Mouse (Mus musculus): ENCODE results near the gene Opa1. TPM values are rescaled to one million over a fixed set of nuclear protein-coding genes. Genes with fewer than 3 reads are reported as not detected.
A peak's percentile ranks its signal among the peaks of the same experiment; 100 is the strongest.

Gene Opa1
- 10 to 100 TPM; 22.9 to 25.0 TPM for polyA plus RNA-seq (2017; shearing (Covaris generic))

DNA sequence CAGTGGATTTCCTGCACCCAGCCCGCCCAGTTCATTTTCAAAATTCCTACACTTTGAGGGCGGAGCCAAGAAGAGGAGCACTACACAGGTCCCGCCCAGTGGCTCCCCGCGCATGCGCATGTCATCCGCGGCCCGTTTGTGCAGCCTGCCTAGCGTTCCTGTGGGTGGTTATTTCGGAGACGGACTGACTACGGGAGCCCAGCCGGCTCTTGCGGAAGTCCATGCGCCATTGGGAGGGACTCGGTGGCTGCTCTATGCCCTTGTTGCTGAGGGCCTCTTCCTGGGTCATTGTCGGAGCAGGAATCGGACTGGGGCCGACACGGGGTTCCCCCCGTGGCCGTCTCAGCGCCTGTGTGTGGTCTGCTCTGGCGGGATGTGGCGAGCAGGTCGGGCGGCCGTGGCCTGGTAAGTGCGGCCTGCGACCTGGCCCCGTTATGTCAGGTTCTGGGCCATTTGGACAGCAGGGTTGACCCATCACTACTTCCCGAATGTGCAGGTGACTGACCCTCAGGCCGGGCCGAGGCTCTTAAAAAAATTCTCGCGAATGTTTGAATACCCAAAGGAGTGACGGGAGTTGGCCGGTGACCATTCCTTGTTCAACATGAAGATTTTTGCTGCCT is at the start of gene Opa1:
Gene Opa1 (plus strand): TSS at position 168 of the 620 bp plus-strand sequence.
- peak; percentile 96 for ATAC-seq

GRCm38 (mm10) chr16:29533641-29534040 is 45.5 kb upstream of the Opa1 start:
- no peak for ATAC-seq

DNA sequence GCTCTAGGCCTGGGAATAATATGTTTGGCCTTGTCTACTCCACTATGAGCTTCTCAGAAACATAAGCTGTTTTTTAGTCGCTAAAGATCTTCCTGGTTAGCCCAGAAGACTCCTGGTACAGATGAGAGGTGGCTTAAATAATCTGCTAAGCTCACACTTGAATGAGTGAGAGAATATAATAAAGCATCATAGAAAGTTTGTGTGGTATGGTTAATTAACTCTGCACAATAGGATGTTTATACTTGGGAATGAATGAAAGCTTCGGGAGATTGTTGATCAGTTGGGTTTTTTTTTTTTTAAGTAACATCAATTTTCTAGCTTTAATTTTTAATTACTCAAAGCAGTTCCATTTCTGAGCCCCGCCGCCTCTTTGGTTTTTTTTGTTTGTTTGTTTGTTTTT is 43.3 kb upstream of the Opa1 start:
- ATAC-seq, result no peak

- ATAC-seq, result no peak
Observed at GRCm38 (mm10) chr16:29536411-29537204, 42.5 kb upstream of the Opa1 start.

GRCm38 (mm10) chr16:29539906-29540305 is 39.2 kb upstream of the Opa1 start:
- no peak for ATAC-seq

DNA sequence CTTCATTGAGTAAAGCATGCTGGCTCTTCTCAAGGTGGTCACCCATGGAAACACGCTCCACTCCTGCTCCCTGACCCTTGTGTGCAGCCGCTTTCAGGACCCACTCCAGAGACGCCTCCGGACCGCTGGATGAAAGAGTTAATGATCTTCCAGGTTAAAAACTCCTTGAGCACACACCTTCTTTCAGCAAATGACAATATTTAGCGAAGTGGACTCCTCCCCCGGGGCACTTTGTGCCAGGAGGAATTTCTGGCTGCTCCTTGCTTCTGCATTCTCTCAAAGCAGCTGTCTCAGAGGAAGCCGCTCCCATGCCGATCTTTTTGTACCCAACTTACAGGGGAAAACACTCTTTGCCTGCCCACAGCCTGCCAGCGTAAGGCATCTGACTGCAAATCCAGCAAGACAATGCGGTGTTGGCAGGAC is 37.9 kb upstream of the Opa1 start:
- no peak for ATAC-seq

GRCm38 (mm10) chr16:29544829-29545228 is 34.3 kb upstream of the Opa1 start, which contains the start of gene Atp13a4:
TSS of gene Atp13a4 (minus strand) at chr16:29544864.
- ATAC-seq, result no peak

GRCm38 (mm10) chr16:29559667-29560066 is 19.5 kb upstream of the Opa1 start:
- no peak for ATAC-seq

GRCm38 (mm10) chr16:29560454-29560853 is 18.7 kb upstream of the Opa1 start:
- ATAC-seq, result no peak

DNA sequence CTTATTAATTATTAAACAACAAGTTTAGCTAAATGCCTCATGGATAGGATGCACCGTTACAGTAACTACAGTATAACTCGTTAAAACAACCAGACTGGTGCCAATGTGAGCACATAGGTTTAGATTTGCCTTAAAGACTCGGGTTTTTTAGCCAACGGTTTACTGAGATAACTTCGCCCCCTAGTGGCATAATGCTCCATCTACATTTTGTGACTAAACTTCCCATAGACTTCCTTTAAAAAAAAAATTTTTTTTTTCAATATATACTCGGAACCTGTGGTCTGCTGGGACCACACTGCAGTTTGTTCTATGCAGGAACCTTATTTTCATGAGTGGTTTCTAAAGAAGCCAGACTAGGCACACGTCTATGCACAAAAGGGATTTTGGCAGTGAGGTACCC is 18.3 kb upstream of the Opa1 start:
- no peak for ATAC-seq

DNA sequence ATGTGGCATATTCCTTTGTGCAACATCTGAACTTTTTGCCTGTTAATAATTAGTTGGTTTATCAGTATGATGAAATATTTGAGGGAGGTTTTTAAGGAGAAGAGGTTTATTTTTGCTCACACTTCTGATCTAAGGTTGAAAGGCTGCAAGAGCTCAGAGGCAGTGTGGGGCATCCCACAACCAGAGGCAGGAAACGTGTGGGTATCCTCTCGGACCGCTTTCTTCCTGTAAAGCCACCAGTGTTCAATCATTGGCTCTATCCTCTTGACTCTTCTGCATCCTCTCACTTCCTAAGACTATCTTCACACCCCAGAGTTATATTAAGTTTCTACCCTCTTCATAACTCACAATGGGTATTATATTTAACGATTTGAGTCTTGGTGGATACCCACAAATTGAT is 5.1 kb upstream of the Opa1 start:
- no peak for ATAC-seq

GRCm38 (mm10) chr16:29575620-29576019 is 3.5 kb upstream of the Opa1 start:
- no peak for ATAC-seq

DNA sequence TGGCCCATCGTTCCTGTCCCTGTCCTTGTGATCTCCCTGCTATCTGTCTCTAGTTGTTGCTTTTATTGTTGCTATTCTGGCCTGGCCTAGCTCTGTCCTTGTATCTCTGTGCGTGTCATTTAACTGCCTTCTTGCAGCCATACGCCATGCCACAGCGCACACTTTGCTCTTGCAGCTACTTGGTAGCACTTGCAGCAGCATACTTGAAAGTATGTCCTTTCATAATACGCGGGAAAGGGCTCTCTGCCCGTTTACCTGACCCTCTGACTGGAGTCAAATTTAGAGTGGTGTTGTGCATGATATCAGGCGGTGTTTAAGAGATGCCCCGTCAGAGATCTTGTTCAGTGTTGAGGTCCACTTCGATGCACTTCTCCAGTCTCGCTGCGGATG is 648 bp downstream of the Opa1 start:
- peak; percentile 15 for ATAC-seq

- no peak for ATAC-seq
Observed at GRCm38 (mm10) chr16:29592171-29592570, 13.0 kb downstream of the Opa1 start.

DNA sequence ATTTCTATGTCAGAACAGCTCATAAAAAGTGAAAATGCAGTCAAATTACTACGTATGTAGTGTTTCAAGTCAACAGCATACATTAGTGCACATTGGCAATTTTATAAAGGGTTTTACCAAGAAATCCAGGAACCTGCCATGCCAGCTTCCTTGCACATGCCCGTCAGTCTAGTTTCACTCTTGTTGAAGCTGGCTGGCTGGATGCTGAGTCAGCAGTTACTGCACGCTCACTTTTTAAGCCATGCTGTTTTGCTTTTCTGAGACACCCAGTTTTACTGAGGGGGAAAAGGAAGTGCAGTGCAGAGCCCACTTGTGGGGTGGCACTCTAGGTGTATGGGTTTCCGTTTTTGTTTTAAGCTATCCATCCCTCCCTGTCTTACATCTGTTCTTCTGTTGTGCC is 18.0 kb downstream of the Opa1 start:
- no peak for ATAC-seq

DNA sequence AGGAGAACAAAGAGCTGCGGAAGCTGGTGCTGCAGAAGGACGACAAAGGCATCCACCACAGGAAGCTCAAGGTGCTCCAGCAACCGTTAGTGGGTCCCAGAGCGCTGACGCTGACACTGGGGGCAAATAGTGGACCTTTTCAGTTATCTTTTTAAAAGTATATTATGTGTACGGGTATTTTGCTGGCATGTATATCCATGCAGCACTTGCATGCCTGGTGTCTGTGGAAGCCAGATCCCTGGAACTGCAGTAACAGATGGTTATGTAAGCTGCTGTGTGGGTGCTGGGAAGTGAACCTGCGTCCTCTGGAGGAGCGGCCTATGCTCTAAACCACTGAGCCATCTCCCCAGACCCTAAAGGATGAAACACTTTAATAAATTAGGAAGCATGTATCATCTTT is 26.4 kb downstream of the Opa1 start:
- ATAC-seq, result no peak

DNA sequence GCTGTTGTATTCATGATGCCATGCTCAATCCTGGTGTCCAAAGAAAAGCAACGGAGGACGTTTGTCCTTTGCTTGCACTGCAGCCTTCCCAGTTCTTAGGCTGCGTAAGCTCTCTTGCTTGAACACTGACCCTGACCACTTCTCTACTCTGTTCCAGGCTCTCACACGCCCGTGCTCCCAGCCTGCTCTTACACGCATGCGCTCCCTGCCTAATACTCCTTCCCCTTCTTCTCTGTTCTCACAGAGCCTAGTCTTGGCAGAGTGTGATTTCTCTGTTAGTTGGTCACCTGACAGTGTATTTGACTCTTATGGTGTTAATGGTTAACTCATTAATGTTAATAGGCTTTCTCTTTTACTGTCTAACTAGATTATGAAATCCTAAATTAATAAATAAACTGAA is 28.0 kb downstream of the Opa1 start:
- ATAC-seq, result no peak

GRCm38 (mm10) chr16:29614762-29615161 is 35.6 kb downstream of the Opa1 start:
- no peak for ATAC-seq

GRCm38 (mm10) chr16:29629053-29629452 is 49.9 kb downstream of the Opa1 start:
- no peak for ATAC-seq

GRCm38 (mm10) chr16:29635780-29636179 is 56.6 kb downstream of the Opa1 start:
- no peak for ATAC-seq

DNA sequence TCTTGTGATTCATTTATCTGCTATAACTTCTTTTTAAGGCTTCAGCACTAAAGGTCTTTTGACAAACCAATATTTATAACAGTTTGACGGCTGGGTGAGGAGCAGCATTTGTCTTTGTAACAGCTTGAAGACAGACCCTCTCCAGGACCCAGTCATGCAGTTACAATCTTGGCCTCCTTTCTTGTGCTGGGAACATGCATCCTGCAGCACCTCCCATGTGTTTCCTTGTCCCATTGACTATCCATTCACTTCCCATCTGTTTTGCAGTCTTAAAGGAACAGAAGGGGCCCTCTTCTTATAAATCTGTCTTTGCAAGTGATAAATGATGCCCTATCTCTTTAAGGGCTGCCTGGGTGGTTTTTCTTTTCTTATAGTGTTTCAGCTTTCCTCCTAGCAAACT is 63.2 kb downstream of the Opa1 start:
- no peak for ATAC-seq

- ATAC-seq, result no peak
Observed at GRCm38 (mm10) chr16:29644871-29645270, 65.7 kb downstream of the Opa1 start.

GRCm38 (mm10) chr16:29646202-29646601 is 67.1 kb downstream of the Opa1 start:
- ATAC-seq, result no peak

DNA sequence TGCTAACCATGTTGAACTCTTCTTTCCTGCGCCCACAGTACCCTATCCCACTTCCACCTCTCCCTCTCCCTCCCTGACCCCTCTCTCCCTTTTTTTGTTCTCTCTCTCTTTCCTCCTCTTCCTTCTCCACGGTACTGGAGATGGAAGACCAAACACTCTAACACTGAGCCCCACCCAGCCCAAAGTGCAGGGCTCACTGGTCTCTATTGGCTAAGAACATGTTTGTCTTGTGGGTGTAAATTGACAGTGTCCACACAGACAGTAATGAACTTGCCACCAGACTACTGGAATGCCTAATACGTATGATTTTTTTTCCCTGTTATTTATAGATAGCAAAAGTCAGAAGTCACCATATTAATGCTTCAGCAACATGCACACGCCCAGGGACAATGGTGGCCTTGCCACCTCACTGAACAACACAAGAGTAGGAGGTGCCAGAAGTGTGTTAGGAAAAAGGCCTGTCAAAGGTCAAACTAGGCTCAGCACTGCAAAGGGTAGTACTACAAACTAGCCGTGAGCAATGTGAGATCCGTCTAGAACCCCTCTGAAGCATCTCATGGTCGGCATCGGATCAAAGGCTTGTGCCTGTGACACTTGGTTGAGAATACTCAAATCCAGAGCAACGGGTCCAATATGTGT is 77.2 kb downstream of the Opa1 start:
- ATAC-seq, result no peak
